Mouse (Mus musculus): Measurements from ENCODE around the gene Wdr93.

- no peak for TF ChIP-seq CTCF (IDR thresholded peaks at IDR 0.05; ENCODE audit: insufficient read depth, low read length)
- no peak for TF ChIP-seq POLR2A (IDR thresholded peaks at IDR 0.05; ENCODE audit: borderline replicate concordance, extremely low read depth, low read depth, low read length)
These were observed 39.5 kb downstream of the Wdr93 start for GRCm38 (mm10) chr7:79782516-79782855.

Data from lung, adult 2 months (tissue).